Mouse (Mus musculus): ENCODE measurements at regions not wholly inside any gene's neighbourhood (a gene's known extent, or its start where the extent isn't known, plus 50 kb on each side); places are given as distances from the start of the nearest gene placed in this dataset.

DNA sequence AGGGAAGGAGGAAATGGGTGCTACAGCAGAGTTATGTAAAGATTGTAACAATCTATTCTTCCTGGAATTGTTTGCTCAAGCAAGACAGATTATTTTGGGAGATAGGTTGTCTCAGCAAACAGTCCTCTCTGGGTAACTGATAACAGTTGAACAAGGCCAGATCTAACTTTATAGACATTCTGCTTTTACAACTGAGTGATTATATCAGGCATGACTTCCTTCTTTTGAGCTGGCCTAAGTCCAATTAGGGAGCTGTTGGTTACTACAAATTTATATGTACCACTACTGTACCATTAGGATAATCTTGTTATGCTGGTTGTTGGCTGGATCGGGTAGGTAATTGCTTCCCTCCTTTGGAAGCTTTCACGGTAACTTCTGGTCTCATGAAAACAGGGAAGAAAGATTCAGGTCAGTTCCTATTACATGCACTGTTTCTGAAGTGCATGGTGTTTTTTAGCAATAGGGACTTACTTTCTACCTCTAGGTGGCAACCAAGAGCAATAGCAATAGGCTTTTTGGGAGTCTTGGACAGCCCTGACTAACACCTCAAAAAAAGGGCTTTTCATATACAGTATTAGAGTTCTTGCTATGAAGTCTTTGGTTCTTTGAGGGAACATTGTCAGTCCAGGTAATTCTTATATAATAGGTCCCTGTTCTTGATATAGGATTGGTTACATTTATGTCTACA is 363.9 kb upstream of the Slc5a7 start:
- Histone ChIP-seq H3K36me3 (no peaks in the 10 kb centered on the region), H3K9me3 (no peaks in the 10 kb centered on the region), H3K9ac (replicated peaks) (no peak overlapping the region), H3K27me3 (no peaks in the 10 kb centered on the region), H3K4me2 (replicated peaks) (no peak overlapping the region), H3K27ac (no peak overlapping the region), H3K4me1 (replicated peaks) (no peaks in the 10 kb centered on the region), H3K4me3 (replicated peaks) (no peak overlapping the region)
- 0 out of 2 replicates have a peak, but pooled peaks have one; percentile 24 for ATAC-seq
- 51% methylated on average over 2 of the region's 2 CpGs for WGBS

DNA sequence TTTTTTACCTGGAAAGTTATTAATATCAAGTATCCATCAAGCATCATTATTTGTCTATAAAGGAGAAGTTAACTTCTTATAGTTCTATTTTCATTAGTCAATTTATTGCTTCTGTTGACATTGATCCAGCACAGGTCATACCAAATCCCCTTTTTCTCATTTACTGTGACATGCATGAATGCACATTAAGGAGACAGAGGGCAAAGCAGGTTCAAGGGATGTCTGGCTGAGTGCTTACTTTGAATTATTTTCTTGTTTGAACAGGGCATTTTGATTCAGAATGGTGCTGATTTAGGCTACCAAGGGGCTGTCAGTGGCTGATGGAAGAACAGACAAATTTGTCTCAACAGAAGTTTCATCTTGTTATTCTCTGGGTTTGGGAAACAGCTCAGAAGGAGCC is 357.7 kb upstream of the Slc5a7 start:
- Histone ChIP-seq H3K27ac (no peak overlapping the region), H3K9me3 (no peaks in the 10 kb centered on the region), H3K4me2 (replicated peaks) (no peak overlapping the region), H3K36me3 (no peaks in the 10 kb centered on the region), H3K9ac (replicated peaks) (no peak overlapping the region), H3K4me3 (replicated peaks) (no peak overlapping the region), H3K4me1 (replicated peaks) (no peaks in the 10 kb centered on the region), H3K27me3 (no peaks in the 10 kb centered on the region)
- ATAC-seq: no peak
